ENCODE assay signal across 8 mouse cellular contexts in the genomic region with DNA sequence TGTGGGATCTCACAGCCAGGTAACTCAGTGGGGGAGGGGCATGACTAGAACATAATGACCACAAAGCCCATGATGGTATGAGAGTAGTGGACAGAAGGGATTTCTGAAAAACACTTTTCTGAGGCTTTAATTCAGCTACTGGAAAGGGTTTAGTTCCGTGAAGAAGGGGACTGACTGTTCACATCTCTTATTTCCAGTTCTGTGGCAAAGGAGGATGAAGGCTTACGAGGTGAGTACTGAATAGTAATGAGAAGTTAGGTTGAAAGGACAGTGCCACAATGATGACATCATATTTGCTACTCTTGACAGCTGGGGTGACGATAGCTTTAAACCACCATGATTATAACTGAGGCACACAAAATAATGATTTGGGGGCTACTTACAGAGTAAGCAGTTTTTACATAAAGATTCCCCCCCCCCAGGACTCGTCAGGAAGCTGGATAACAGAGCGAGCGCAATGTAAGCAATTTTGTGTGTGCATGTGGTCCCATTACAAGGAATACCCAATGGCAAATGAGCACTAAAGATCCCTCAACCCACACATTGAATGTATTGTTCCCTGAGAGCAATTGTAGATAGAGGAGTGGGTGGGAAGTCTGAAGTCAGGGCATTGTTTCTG. TPM values are rescaled to one million over a fixed set of nuclear protein-coding genes. Genes with fewer than 3 reads are reported as not detected.
DNase-seq lines count a peak whose midpoint lies in the region; ATAC-seq and TF ChIP-seq lines count a peak whose summit lies in the region.

No protein-coding gene starts in this region.

- no peak for ATAC-seq in embryonic facial prominence, embryonic 13.5 days (ENCODE audit: insufficient number of reproducible peaks, insufficient read depth, low FRiP score, low TSS enrichment, low read depth)
- no peak for ATAC-seq in intestine, embryonic 15.5 days

- peaks cover 0 to 2% of the 10 kb centered on the region in 2 experiments; a peak in 1 of 4 replicates for H3K4me1 ChIP-seq in ES-E14 (ENCODE audit: control insufficient read depth in 2 of 2, insufficient read depth in 2 of 2, low read length in 2 of 2, poor library complexity in 1 of 2)
- peaks cover 13% of the 10 kb centered on the region for H3K4me1 ChIP-seq in embryonic facial prominence, embryonic 13.5 days
- H3K4me1 ChIP-seq in intestine, embryonic 15.5 days (replicated peaks), result no peaks in the 10 kb centered on the region

- no peaks in the 10 kb centered on the region for H3K27me3 ChIP-seq in embryonic facial prominence, embryonic 13.5 days
- H3K27me3 ChIP-seq in intestine, embryonic 15.5 days (replicated peaks), result no peaks in the 10 kb centered on the region

- peak; percentile 71 for DNase-seq in embryo, embryonic 10 days (ENCODE audit: low spot score)
- no peak for DNase-seq in embryo, embryonic 9.5 days (ENCODE audit: extremely low spot score)
- DNase-seq in ES-E14 (ENCODE audit: low read depth, low spot score), result peak; percentile 29
- DNase-seq in lung, postnatal 36 days, result peak; percentile 23
- DNase-seq in B cell, adult 2 months, result no peak
- no peak for DNase-seq in right cerebral cortex, postnatal 36 days (ENCODE audit: low spot score in 2 of 2)

- H3K4me3 ChIP-seq in ES-E14 (ENCODE audit: insufficient read depth in 1 of 2, low read depth in 1 of 2, low read length in 2 of 2, poor library complexity in 1 of 2, severe bottlenecking in 1 of 2), result peak overlapping the region; percentile 67 to 88
- peak overlapping the region; percentile 58 for H3K4me3 ChIP-seq in embryonic facial prominence, embryonic 13.5 days
- H3K4me3 ChIP-seq in intestine, embryonic 15.5 days (replicated peaks), result peak overlapping the region; percentile 86

- in situ Hi-C loops in ES-E14 (cut with MboI; ENCODE audit: low sequenced_read_pairs in 2 of 2, unreplicated experiment in 2 of 2), result no loop called here

- peak overlapping the region; percentile 97; the same call in 1 of the 2 replicates for H3K27ac ChIP-seq in ES-E14 (ENCODE audit: insufficient read depth, low read depth, low read length, poor library complexity, severe bottlenecking)
- H3K27ac ChIP-seq in embryonic facial prominence, embryonic 13.5 days, result peak overlapping the region; percentile 97
- peak overlapping the region; percentile 78 for H3K27ac ChIP-seq in intestine, embryonic 15.5 days

- H3K36me3 ChIP-seq in ES-E14 (ENCODE audit: control insufficient read depth, insufficient read depth, low read length, poor library complexity, severe bottlenecking), result peaks cover 36% of the 10 kb centered on the region
- peaks cover 56% of the 10 kb centered on the region for H3K36me3 ChIP-seq in embryonic facial prominence, embryonic 13.5 days
- peaks cover 2% of the 10 kb centered on the region; the same call in 1 of the 2 replicates for H3K36me3 ChIP-seq in intestine, embryonic 15.5 days

- H3K9ac ChIP-seq in ES-E14 (ENCODE audit: insufficient read depth, low read depth, low read length, poor library complexity, severe bottlenecking), result peak overlapping the region; percentile 97
- peak overlapping the region; percentile 88 for H3K9ac ChIP-seq in embryonic facial prominence, embryonic 13.5 days
- peak overlapping the region; percentile 70 for H3K9ac ChIP-seq in intestine, embryonic 15.5 days

- 0% methylated on average over 6 of the region's 6 CpGs for WGBS in embryonic facial prominence, embryonic 13.5 days
- WGBS in intestine, embryonic 15.5 days, result under 1% methylated on average over 6 of the region's 6 CpGs

- peak overlapping the region; percentile 84 for H3K4me2 ChIP-seq in embryonic facial prominence, embryonic 13.5 days
- H3K4me2 ChIP-seq in intestine, embryonic 15.5 days (replicated peaks), result peak overlapping the region; percentile 57

- H3K9me3 ChIP-seq in ES-E14 (ENCODE audit: control insufficient read depth, insufficient read depth, low read depth, low read length), result no peaks in the 10 kb centered on the region
- H3K9me3 ChIP-seq in embryonic facial prominence, embryonic 13.5 days, result no peaks in the 10 kb centered on the region
- H3K9me3 ChIP-seq in intestine, embryonic 15.5 days, result no peaks in the 10 kb centered on the region

TF ChIP-seq in ES-E14, 5 proteins besides CTCF, POLR2A, EP300 and RAD21:
- TF ChIP-seq MAFK (IDR thresholded peaks at IDR 0.05; ENCODE audit: insufficient read depth, low read depth, low read length), result no peak
TF ChIP-seq in ES-E14: peak in this region for 0.

RNA-seq across cellular contexts. Expression of gene Zbtb37, which starts 1.2 kb away (rescaled TPM):
- total RNA-seq in ES-E14 (2012; rRNA removed), result 10.7 and 13.0 TPM in 2 replicates
- polyA plus RNA-seq in embryonic facial prominence, embryonic 13.5 days (2015; fragmentation: Nextera tagmentation; extraction: Ambion mirVana), result 8.8 and 11.7 TPM in 2 replicates
- polyA plus RNA-seq in intestine, embryonic 15.5 days (2015; fragmentation: Nextera tagmentation; extraction: Ambion mirVana), result 6.0 and 8.3 TPM in 2 replicates

RNA-seq across cellular contexts. Expression of gene Dars2, which starts 34.6 kb away (rescaled TPM):
- 38.7 and 39.8 TPM in 2 replicates for total RNA-seq in ES-E14 (2012; rRNA removed)
- 26.2 TPM in 2 replicates for polyA plus RNA-seq in embryonic facial prominence, embryonic 13.5 days (2015; fragmentation: Nextera tagmentation; extraction: Ambion mirVana)
- polyA plus RNA-seq in intestine, embryonic 15.5 days (2015; fragmentation: Nextera tagmentation; extraction: Ambion mirVana), result 44.9 and 46.9 TPM in 2 replicates

RNA-seq across cellular contexts. Expression of gene Cenpl, which starts 34.6 kb away (rescaled TPM):
- total RNA-seq in ES-E14 (2012; rRNA removed), result 5.1 and 6.2 TPM in 2 replicates
- polyA plus RNA-seq in embryonic facial prominence, embryonic 13.5 days (2015; fragmentation: Nextera tagmentation; extraction: Ambion mirVana), result 36.1 and 36.2 TPM in 2 replicates
- polyA plus RNA-seq in intestine, embryonic 15.5 days (2015; fragmentation: Nextera tagmentation; extraction: Ambion mirVana), result 23.9 and 27.5 TPM in 2 replicates

RNA-seq across cellular contexts. Expression of gene Serpinc1, which starts 57.5 kb away (rescaled TPM):
- total RNA-seq in ES-E14 (2012; rRNA removed), result 0.89 and 1.4 TPM in 2 replicates
- polyA plus RNA-seq in embryonic facial prominence, embryonic 13.5 days (2015; fragmentation: Nextera tagmentation; extraction: Ambion mirVana), result 2.3 and 5.5 TPM in 2 replicates
- polyA plus RNA-seq in intestine, embryonic 15.5 days (2015; fragmentation: Nextera tagmentation; extraction: Ambion mirVana), result 7.0 and 11.8 TPM in 2 replicates

Comparison
In these comparisons a context has a peak if more than half of its experiments do, and no peak if none do; other contexts are left out.
1. DNase-seq: peak in embryo, embryonic 10 days (single experiment), ES-E14 (single experiment) and lung, postnatal 36 days (single experiment); none in embryo, embryonic 9.5 days (single experiment), B cell, adult 2 months (0 of 2) and right cerebral cortex, postnatal 36 days (0 of 2).
2. Peak in every context shown above with its lines, with median percentiles within 50 percentile points of each other: H3K27ac ChIP-seq, H3K4me3 ChIP-seq and H3K9ac ChIP-seq.